Mouse (Mus musculus) bone marrow, adult 2 months (tissue): ENCODE data around the gene Tmem268.

ENCODE experiments used
- CTCF ChIP-seq: fragments of 200-500 bp; IDR thresholded peaks from 2 replicates; pipeline ENCODE4 v1.5.1; 2011; ENCODE audit warnings: low read length, control low read depth; ENCODE audit not compliant: control insufficient read depth, insufficient read depth
- POLR2A ChIP-seq: fragments of 200-500 bp; IDR thresholded peaks from 2 replicates; pipeline ENCODE4 v1.6.1; 2011; ENCODE audit warnings: low read depth, mild to moderate bottlenecking, control low read depth, low read length, borderline replicate concordance; ENCODE audit not compliant: control insufficient read depth

- no peak for TF ChIP-seq POLR2A
- TF ChIP-seq CTCF, result no peak
These were observed 21.5 kb downstream of the Tmem268 start for GRCm38 (mm10) chr4:63580078-63580477.
